Mouse (Mus musculus) ovary, adult 2 months (tissue): ENCODE results near the gene Vmn1r234. TPM values are rescaled to one million over a fixed set of nuclear protein-coding genes. Genes with fewer than 3 reads are reported as not detected.

Source experiments
- polyA plus RNA-seq: library from polyadenylated mRNA; depleted of rRNA; stranded (reverse); fragments of >200 nt; gene quantifications from 2 replicates; pipeline ENCODE4 v1.2.3, GENCODE M21; 2012; rRNA removed

Gene Vmn1r234
- not detected in 2 replicates for polyA plus RNA-seq

GRCm38 (mm10) chr17:21225787-21226186 is at the start of gene Vmn1r234:
TSS of gene Vmn1r234 (plus strand) at chr17:21226087.

GRCm38 (mm10) chr17:21256111-21256510 is 30.2 kb downstream of the Vmn1r234 start, which contains the start of gene Vmn1r235:
TSS of gene Vmn1r235 (plus strand) at chr17:21256411.

GRCm38 (mm10) chr17:21282642-21283041 is 56.8 kb downstream of the Vmn1r234 start, which contains the start of gene Vmn1r236:
TSS of gene Vmn1r236 (plus strand) at chr17:21282942.

Other genes starting within 250 kb of the Vmn1r234 start
- not detected in 2 replicates for gene Vmn1r233, start 229.6 kb upstream of the Vmn1r234 start, polyA plus RNA-seq
- gene Zfp160, start 217.2 kb upstream of the Vmn1r234 start, polyA plus RNA-seq = 1.1 and 2.2 TPM in 2 replicates
- not detected in 2 replicates for gene Vmn1r235, start 30.3 kb downstream of the Vmn1r234 start, polyA plus RNA-seq
- gene Vmn1r236, start 56.9 kb downstream of the Vmn1r234 start, polyA plus RNA-seq = not detected in 2 replicates
- not detected in 2 replicates for gene Vmn1r237, start 85.8 kb downstream of the Vmn1r234 start, polyA plus RNA-seq
- gene Zfp677, start 157.7 kb downstream of the Vmn1r234 start, polyA plus RNA-seq = 0.08 and 0.20 TPM in 2 replicates
- 0.67 and 0.75 TPM in 2 replicates for gene Zfp54, start 197.1 kb downstream of the Vmn1r234 start, polyA plus RNA-seq
- 0.33 and 0.44 TPM in 2 replicates for gene Zfp51, start 224.3 kb downstream of the Vmn1r234 start, polyA plus RNA-seq